Mouse (Mus musculus): Measurements from ENCODE around the gene Cap2. TPM values are rescaled to one million over a fixed set of nuclear protein-coding genes. Genes with fewer than 3 reads are reported as not detected.

Gene Cap2
- polyA plus RNA-seq, 1 experiment: 13.5 TPM

DNA sequence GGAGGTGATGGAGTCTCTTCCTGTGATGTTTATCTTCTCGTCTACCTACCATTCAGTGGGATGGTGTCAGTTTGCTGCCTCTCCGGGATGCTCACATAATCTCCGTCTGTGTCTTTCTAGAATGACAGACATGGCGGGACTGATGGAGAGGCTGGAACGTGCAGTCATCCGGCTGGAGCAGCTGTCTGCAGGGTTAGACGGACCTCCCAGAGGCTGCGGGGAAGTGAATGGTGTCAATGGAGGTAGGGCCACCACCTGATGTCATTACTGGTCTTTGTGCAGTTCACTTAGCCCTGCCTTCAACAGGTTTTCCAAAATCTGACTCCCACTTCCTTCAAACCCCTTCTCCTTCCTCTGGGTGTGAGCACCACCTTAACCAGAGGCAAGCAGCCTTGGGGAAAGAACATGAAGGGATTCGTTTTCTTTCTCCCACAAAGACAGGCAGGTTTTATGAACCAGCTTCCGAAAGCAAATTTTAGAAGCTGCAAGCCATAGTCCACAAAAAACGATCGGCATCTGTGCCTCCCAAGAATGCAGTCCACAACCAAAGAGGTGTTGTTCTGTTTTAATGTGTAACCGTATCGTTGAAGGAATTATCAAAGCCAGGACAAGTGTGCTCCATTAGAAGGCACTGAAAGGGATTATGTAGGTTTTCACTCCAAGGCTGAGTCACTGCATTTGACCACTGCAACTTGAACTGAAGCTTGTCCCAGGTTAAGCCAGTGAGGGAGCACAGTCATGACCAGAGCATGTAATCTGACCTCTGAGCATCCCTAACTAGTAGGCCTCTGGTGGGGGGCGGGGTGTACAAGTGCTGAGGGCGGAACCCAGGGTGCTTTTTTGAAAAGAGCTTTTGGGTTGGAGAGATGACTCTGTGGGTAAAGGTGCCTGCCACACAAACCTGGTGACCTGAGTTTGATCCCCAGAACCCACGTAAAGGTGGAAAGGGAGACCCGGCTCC lies 23.9 kb downstream of the Cap2 start:
- DNase-seq (ENCODE audit: low read depth): no peak

DNA sequence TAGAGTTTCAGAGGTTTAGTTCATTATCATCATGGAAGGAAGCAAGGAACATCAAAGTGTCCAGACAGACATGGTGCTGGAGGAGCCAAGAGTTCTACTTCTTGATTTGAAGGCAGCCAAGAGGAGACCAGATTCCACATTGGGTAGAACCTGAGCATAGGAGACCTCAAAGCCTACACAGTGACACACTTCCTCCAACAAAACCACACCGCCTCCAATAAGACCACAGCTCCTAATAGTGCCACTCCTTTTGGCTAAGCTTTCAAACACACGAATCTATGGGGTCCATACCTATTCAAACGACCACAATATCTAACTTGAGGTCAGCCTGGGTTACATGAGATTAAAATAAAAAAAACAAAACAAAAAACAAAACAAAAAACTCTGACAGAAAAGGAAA lies 25.0 kb downstream of the Cap2 start:
- no peak for DNase-seq (ENCODE audit: low read depth)

- no peak for DNase-seq (ENCODE audit: low read depth)
Measured at GRCm38 (mm10) chr13:46527340-46527739, 25.7 kb downstream of the Cap2 start.

- DNase-seq (ENCODE audit: low read depth): no peak
Measured at GRCm38 (mm10) chr13:46529037-46529436, 27.4 kb downstream of the Cap2 start.

- no peak for DNase-seq (ENCODE audit: low read depth)
Measured at GRCm38 (mm10) chr13:46530546-46530945, 28.9 kb downstream of the Cap2 start.

GRCm38 (mm10) chr13:46531676-46532075 lies 30.0 kb downstream of the Cap2 start:
- no peak for DNase-seq (ENCODE audit: low read depth)

GRCm38 (mm10) chr13:46532276-46532675 lies 30.6 kb downstream of the Cap2 start:
- no peak for DNase-seq (ENCODE audit: low read depth)

- no peak for DNase-seq (ENCODE audit: low read depth)
Measured at GRCm38 (mm10) chr13:46533342-46534129, 31.9 kb downstream of the Cap2 start.

- DNase-seq (ENCODE audit: low read depth): no peak
Measured at GRCm38 (mm10) chr13:46534171-46534968, 32.7 kb downstream of the Cap2 start.

DNA sequence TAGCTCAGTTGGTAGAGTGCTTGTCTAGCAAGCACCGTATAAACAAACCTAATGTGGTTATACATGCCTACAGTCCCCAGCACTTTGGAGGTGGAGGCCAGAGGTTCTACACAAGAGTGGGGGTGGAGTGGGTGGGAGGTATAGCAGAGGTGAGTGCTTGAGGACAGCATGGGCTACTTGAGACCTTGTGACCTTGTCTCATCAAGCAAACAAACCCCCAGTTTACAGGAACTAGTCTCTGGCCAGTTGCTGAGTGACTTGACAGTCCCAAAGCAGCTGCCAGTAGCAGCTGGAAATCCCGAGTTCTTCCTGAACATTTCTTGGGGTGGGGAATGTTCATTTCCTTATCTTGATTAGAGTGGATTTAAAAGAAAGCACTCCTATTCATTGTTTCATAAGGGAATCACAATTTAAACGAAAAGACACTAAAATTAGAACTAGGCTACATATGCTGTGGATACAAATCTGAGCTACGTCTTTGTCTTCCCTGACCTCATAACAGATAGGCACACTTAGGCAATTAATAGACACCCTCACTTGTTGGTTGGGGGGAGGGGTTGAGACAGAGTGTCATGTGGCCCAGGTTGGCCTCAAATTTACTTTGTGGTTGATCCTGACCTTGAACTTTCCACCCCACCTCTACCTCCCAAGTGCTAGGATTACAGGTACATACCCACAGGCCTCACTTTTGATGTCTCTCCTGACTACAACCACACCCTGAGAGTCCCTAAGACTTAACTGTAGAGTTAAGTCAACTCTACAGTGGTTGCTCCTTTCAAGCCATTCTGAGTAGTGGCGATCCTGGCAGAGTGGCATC lies 33.5 kb downstream of the Cap2 start:
- no peak for DNase-seq (ENCODE audit: low read depth)

DNA sequence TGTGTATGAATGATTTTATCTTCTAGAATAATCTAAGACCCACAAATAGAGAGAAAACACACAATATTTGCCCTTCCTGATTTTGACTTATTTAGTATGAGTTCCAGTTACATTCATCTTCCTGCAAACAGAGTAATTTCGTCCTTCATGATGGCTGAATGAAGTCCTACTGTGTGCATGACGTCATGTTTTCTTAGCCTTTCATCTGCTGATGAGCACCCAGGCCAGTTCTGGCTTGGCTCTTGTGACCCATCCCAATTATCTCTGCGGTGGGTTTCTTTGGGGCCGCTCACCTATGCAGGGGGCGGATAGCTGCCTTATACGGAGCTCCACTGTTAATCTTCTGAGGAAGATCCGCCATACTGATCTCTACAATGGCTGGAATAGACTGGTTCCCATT lies 37.6 kb downstream of the Cap2 start:
- no peak for DNase-seq (ENCODE audit: low read depth)

GRCm38 (mm10) chr13:46540943-46541342 lies 39.3 kb downstream of the Cap2 start:
- DNase-seq (ENCODE audit: low read depth): no peak

GRCm38 (mm10) chr13:46542782-46543181 lies 41.1 kb downstream of the Cap2 start:
- no peak for DNase-seq (ENCODE audit: low read depth)

DNA sequence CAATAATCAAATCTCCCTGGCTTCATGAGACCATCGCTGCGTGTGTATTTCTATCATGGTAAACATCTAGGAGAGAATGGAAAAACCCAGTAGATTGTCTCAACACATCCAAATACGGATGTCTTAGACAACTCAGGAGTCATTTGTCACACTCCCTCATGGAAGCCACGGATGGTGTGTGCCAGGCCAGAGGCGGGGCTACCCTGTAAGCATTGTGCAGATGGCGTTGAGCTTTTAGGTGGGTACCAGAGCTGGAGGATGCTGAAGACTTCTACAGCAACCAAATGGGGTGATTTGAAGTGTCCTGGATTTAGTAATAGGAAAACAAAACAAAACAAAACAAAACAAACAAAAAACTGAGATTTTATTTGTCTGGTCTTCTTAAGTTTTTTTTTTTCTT lies 43.0 kb downstream of the Cap2 start:
- no peak for DNase-seq (ENCODE audit: low read depth)

- no peak for DNase-seq (ENCODE audit: low read depth)
Measured at GRCm38 (mm10) chr13:46545081-46545480, 43.4 kb downstream of the Cap2 start.

- no peak for DNase-seq (ENCODE audit: low read depth)
Measured at GRCm38 (mm10) chr13:46546846-46547245, 45.2 kb downstream of the Cap2 start.

DNA sequence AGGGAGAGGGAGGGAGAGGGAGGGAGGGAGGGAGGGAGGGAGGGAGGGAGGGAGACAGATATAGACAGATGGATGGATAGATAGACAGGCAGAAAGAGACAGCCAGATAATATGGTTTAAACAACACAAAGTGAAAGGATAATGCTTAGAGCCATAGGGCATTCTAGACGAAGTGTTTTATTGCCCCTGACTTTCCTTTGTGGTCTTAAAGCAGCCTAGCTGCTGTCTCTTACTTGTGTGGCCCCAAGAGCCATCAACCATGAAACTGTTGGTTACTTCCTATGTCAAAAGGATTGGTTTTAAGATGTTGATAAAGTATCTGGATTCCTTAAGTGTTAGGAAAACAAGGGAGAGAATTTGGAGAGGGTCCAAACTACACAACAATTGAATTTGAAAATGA lies 45.6 kb downstream of the Cap2 start:
- DNase-seq (ENCODE audit: low read depth): no peak

DNA sequence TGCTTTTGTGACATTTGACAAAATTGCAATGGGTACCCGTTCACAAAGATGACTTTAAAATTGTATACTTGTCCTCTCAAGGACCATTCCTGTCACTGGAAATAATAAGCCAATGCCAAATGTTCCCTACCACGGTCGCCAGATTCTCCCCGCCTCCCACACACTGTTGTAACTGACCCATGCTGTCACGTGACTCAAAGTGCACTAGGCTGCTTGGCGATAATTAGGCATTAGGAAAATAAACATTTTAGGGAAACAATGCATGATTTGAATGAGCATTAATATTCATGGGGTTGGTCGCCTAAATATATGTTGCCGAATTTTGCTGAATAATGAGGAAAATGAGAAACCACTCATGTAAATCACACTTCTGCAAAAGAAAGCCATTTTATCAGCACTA lies 46.5 kb downstream of the Cap2 start:
- no peak for DNase-seq (ENCODE audit: low read depth)

DNA sequence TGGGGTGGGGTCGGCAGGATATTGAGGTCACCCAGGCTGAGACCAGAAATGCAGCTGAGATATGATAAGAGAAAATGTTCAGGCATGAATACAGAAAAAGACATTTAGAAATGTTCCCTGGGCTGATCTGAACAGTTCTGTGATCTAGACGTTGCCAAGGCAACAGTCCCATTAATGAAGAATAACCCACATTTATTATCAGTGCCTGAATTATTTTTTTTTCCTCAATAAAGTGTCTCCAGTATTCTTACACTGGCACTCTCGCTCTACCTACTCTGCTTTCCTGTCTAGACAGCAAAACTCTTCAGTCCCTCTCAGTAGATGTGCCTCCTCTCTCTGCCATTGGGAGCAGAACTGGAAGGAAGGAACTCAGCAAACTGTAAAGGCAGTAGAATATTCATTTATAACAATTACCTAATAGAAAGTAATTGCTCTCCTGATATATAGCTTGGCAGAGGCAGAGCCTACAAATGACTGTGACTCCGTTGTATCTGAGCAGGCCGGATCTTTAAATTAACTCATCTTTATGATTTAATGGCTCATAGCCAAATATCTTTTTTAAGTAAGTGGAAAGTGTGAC lies 47.0 kb downstream of the Cap2 start:
- DNase-seq (ENCODE audit: low read depth): no peak

DNA sequence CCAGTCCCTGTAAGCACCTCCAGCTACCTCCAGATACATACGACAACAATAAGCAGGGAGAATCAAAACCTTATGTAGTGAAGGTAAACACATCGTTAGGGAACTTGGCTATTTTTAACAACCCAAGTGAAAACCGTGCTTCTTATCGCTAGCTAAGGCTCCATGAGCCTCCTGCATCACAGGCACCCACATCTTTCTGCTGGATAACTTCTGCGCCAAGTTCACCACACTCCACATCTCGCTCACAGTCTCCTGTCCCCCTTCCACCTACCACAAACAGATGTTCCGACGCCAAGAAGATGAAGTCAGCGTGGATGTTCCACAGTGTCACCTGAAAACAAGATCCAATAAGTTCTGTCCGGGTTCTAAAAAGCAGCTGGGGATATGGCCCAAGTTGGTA lies 49.0 kb downstream of the Cap2 start:
- DNase-seq (ENCODE audit: low read depth): no peak

DNA sequence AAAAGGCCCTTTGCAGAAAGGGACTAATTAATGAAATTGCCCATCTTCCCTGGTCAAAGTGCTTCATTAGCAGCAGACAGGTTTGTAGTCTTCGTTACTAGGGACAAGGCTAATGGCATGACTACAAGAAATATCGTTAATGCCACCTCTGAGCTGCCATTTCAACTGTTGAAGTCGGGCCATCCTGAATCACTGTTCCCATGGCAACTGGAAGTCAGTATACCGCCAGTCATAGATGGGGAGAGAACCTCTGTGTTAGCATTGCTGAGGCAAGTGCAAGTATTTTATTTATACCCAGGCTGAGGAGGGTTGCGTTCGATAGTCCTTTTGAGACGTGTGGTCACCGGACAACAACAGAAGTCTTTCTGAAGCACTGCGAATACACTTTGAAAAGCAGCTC lies 53.1 kb downstream of the Cap2 start:
- no peak for DNase-seq (ENCODE audit: low read depth)

Measured in gonadal fat pad, adult 2 months (tissue).